Mouse (Mus musculus) midbrain, postnatal 0 days (tissue): Measurements from ENCODE around the gene Npw. TPM values are rescaled to one million over a fixed set of nuclear protein-coding genes. Genes with fewer than 3 reads are reported as not detected.
A peak's percentile ranks its signal among the peaks of the same experiment; 100 is the strongest.

Experiments used
- ATAC-seq: fragments of 200-750 bp; cut with Nextera tagmentation; 2 replicates; pipeline ENCODE4 v1.8.0; 2017; ENCODE audit warnings: moderate number of reproducible peaks, mild to moderate bottlenecking, moderate TSS enrichment, moderate library complexity; ENCODE audit not compliant: low FRiP score
- DNase-seq: peaks from one replicate; pipeline ENCODE4 v3.0.0-alpha.2; 2015; ENCODE audit warnings: low spot score
- H3K27ac ChIP-seq: fragments of 300-500 bp; sonication (generic); 2 replicates; pipeline ENCODE4 v1.5.1; 2014; ENCODE audit warnings: low read depth, mild to moderate bottlenecking, low read length, mixed read lengths
- H3K27me3 ChIP-seq: fragments of 300-500 bp; sonication (generic); 2 replicates; pipeline ENCODE4 v1.6.1; 2014; ENCODE audit warnings: low read length, control low read depth, mixed read lengths; ENCODE audit not compliant: insufficient read depth
- H3K36me3 ChIP-seq: fragments of 300-500 bp; sonication (generic); 2 replicates; pipeline ENCODE4 v1.6.1; 2014; ENCODE audit warnings: low read length, control low read depth, mixed read lengths; ENCODE audit not compliant: insufficient read depth
- H3K4me1 ChIP-seq: fragments of 300-500 bp; sonication (generic); 2 replicates; pipeline ENCODE4 v1.6.1; 2014; ENCODE audit warnings: mild to moderate bottlenecking, control low read depth, antibody characterized with exemption, low read length, mixed read lengths; ENCODE audit not compliant: insufficient read depth
- H3K4me2 ChIP-seq: fragments of 300-500 bp; sonication (generic); 2 replicates; pipeline ENCODE4 v1.6.1; 2014; ENCODE audit warnings: low read depth, mild to moderate bottlenecking, low read length, mixed read lengths; ENCODE audit not compliant: poor library complexity, severe bottlenecking
- H3K4me3 ChIP-seq: fragments of 300-500 bp; sonication (generic); 2 replicates; pipeline ENCODE4 v1.5.1; 2014; ENCODE audit warnings: low read depth, mild to moderate bottlenecking, low read length, moderate library complexity
- H3K9ac ChIP-seq: fragments of 300-500 bp; sonication (generic); replicated peaks from 2 replicates; pipeline ENCODE4 v1.6.1; 2014; ENCODE audit warnings: mild to moderate bottlenecking, low read length, moderate library complexity, mixed read lengths; ENCODE audit not compliant: poor library complexity, severe bottlenecking
- H3K9me3 ChIP-seq: fragments of 300-500 bp; sonication (generic); 2 replicates; pipeline ENCODE4 v1.6.1; 2016; ENCODE audit warnings: low read length, control low read depth
- CTCF ChIP-seq: IDR thresholded peaks from 2 replicates; pipeline ENCODE4 v1.5.1; 2016; ENCODE audit warnings: antibody characterized with exemption, mild to moderate bottlenecking
- WGBS: fragments of 180-500 bp; shearing (Covaris S2); extraction: QIAGEN DNeasy Blood & Tissue Kit; methylation state at CpG from one replicate; pipeline ENCODE4 v1.1.7; 2014; 5-methylcytosine and 5-hydroxymethylcytosine counted together
- polyA plus RNA-seq: library from polyadenylated mRNA; unstranded; fragments of >200 nt; fragmentation: Nextera tagmentation; extraction: Ambion mirVana; gene quantifications from 2 replicates; pipeline ENCODE4 v1.2.1, GENCODE M21; 2015
- total RNA-seq: library from RNA; depleted of rRNA; stranded (reverse); fragments of >200 nt; gene quantifications from 2 replicates; pipeline ENCODE4 v1.2.3, GENCODE M21; 2014; rRNA removed

Gene Npw
- total RNA-seq (not detected in 2 replicates), polyA plus RNA-seq (0.59 and 0.86 TPM in 2 replicates)

- Histone ChIP-seq H3K4me2 (peak within 1 kb of the TSS; percentile 48), H3K9me3 (no peaks in the 10 kb centered on the region), H3K4me1 (peaks cover 6% of the 10 kb centered on the region; the same call in 1 of the 2 replicates), H3K27me3 (peaks cover 38% of the 10 kb centered on the region), H3K4me3 (peak within 1 kb of the TSS; percentile 28), H3K9ac (peak within 1 kb of the TSS; percentile 48; the same call in 1 of the 2 replicates), H3K36me3 (no peaks in the 10 kb centered on the region), H3K27ac (no peak within 1 kb of the TSS)
- DNase-seq (no peak), ATAC-seq (no peak)
- WGBS = 2% methylated on average over 47 of the region's 47 CpGs
- no peak for TF ChIP-seq CTCF
These were observed at the start of gene Npw for GRCm38 (mm10) chr17:24658017-24658758. Npw (minus strand) TSS chr17:24658457.

GRCm38 (mm10) chr17:24707801-24708425 lies 49.7 kb upstream of the Npw start:
- Histone ChIP-seq H3K4me1 (no peaks in the 10 kb centered on the region), H3K36me3 (peaks cover 19% of the 10 kb centered on the region), H3K9ac (peak overlapping the region; percentile 68; the same call in 1 of the 2 replicates), H3K27me3 (no peaks in the 10 kb centered on the region), H3K9me3 (no peaks in the 10 kb centered on the region), H3K4me2 (peak overlapping the region; percentile 66), H3K4me3 (peak overlapping the region; percentile 72), H3K27ac (peak overlapping the region; percentile 77; the same call in 1 of the 2 replicates)
- no peak for TF ChIP-seq CTCF
- ATAC-seq (peak; percentile 59; the same call in 1 of the 2 replicates), DNase-seq (no peak)
- WGBS = 5% methylated on average over 24 of the region's 24 CpGs

- Histone ChIP-seq H3K4me3 (peak within 1 kb of the TSS; percentile 72), H3K4me2 (peak within 1 kb of the TSS; percentile 66), H3K9me3 (no peaks in the 10 kb centered on the region), H3K27me3 (no peaks in the 10 kb centered on the region), H3K4me1 (no peaks in the 10 kb centered on the region), H3K27ac (peak within 1 kb of the TSS; percentile 77), H3K9ac (peak within 1 kb of the TSS; percentile 68), H3K36me3 (peaks cover 24% of the 10 kb centered on the region)
- DNase-seq (peak; percentile 97), ATAC-seq (peak; percentile 89)
- WGBS = 3% methylated on average over 32 of the region's 32 CpGs
- no peak; the same call in 1 of the 2 replicates for TF ChIP-seq CTCF
These were observed 48.9 kb upstream of the Npw start, which contains the start of gene Tbl3 for GRCm38 (mm10) chr17:24706982-24707800. Tbl3 (minus strand) TSS chr17:24707660.

- no peaks in the 10 kb centered on the region for H3K9me3 ChIP-seq
- no peak overlapping the region for H3K4me2 ChIP-seq
- no peak overlapping the region for H3K9ac ChIP-seq
- ATAC-seq (no peak), DNase-seq (no peak)
- H3K4me1 ChIP-seq = no peaks in the 10 kb centered on the region
- no peak overlapping the region for H3K27ac ChIP-seq
- H3K27me3 ChIP-seq = no peaks in the 10 kb centered on the region
- TF ChIP-seq CTCF = no peak
- 95% methylated on average over 3 of the region's 3 CpGs for WGBS
- H3K36me3 ChIP-seq = peaks cover 38% of the 10 kb centered on the region
- no peak overlapping the region for H3K4me3 ChIP-seq
These were observed 47.6 kb upstream of the Npw start for GRCm38 (mm10) chr17:24705821-24706220.

GRCm38 (mm10) chr17:24701251-24701650 lies 43.0 kb upstream of the Npw start:
- Histone ChIP-seq H3K9me3 (no peaks in the 10 kb centered on the region), H3K27me3 (no peaks in the 10 kb centered on the region), H3K4me2 (no peak overlapping the region), H3K4me1 (no peaks in the 10 kb centered on the region), H3K4me3 (no peak overlapping the region), H3K27ac (no peak overlapping the region), H3K36me3 (peaks cover 51% of the 10 kb centered on the region), H3K9ac (no peak overlapping the region)
- no peak for DNase-seq
- ATAC-seq = no peak
- TF ChIP-seq CTCF = no peak
- WGBS = 90% methylated on average over 9 of the region's 9 CpGs
